Mouse (Mus musculus): ENCODE measurements at regions not wholly inside any gene's neighbourhood (a gene's known extent, or its start where the extent isn't known, plus 50 kb on each side); places are given as distances from the start of the nearest gene placed in this dataset.
"Not testable (repeated sequence)": the region's sequence is repeated elsewhere in the genome, so short reads cannot be mapped to it uniquely, and the experiment has no call there.

- peak; percentile 0 for DNase-seq (ENCODE audit: low spot score)
- intact Hi-C loops (cut with DNase I), result no loop called here
These were observed 116.9 kb upstream of the Vmn1r2 start for GRCm38 (mm10) chr4:3049972-3050846.

DNA sequence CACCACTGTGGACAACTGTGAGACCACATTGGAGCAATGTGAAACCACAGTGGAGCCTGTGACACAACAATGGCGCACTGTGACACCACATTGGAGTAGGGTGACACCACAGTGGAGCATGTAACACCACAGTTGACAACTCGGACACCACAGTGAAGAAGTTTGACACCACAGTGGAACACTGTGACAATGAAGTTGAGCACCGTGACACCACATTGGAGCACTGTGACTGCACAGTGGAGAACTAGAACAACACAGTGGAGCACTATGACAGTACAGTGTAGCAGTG lies 116.3 kb upstream of the Vmn1r2 start:
- intact Hi-C loops (cut with DNase I), result no loop called here
- DNase-seq (ENCODE audit: low spot score), result no peak

DNA sequence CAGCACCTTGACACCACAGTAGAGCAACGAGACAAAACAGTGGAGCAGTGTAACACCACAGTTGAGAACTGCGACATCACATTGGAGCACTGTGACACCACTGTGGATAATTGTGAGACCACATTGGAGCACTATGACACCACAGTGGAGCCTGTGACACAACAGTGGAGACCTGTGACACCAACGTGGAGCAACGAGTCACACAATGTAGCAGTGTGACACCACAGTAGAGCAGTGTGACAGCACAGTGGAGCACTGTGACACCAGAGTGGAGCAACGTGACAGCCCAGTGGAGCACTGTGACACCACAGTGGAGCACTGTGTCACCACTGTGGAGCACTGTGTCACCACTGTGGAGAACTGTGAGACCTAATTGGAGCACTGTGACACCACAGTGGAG lies 115.9 kb upstream of the Vmn1r2 start:
- DNase-seq (ENCODE audit: low spot score), result no peak
- intact Hi-C loops (cut with DNase I), result no loop called here

DNA sequence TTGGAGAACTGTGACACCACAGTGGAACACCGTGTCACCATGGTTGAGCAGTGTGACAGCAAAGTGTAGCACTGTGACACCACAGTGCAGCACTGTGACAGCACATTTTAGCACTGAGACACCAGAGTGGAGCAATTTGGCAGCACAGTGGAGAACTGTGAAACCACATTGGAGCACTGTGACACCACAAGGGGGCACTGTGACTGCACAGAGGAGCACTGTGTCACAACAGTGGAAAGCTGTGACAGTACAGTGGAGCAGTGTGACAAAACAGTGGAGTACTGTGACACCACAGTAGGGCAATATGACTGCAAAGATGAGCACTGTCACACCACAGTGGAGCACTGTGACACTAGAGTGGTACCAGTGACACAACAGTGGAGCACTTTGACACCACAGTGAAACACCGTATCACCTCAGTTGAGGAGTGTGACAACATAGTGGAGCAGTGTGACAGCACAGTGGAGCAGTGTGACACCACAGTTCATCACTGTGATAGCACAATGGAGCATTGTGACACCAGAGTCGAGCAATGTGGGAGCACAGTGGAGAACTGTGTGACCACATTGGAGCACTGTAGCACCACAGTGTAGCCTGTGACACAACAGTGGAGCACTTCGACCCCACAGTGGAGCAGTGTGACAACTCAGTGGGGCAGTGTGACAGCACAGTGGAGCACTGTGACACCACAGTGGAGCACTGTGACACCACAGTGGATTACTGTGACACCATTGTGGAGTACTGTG lies 114.6 kb upstream of the Vmn1r2 start:
- intact Hi-C loops (cut with DNase I), result no loop called here
- peak; percentile 0 for DNase-seq (ENCODE audit: low spot score)

- intact Hi-C loops (cut with DNase I), result no loop called here
- no peak for DNase-seq (ENCODE audit: low spot score)
These were observed 114.1 kb upstream of the Vmn1r2 start for GRCm38 (mm10) chr4:3053060-3053406.

DNA sequence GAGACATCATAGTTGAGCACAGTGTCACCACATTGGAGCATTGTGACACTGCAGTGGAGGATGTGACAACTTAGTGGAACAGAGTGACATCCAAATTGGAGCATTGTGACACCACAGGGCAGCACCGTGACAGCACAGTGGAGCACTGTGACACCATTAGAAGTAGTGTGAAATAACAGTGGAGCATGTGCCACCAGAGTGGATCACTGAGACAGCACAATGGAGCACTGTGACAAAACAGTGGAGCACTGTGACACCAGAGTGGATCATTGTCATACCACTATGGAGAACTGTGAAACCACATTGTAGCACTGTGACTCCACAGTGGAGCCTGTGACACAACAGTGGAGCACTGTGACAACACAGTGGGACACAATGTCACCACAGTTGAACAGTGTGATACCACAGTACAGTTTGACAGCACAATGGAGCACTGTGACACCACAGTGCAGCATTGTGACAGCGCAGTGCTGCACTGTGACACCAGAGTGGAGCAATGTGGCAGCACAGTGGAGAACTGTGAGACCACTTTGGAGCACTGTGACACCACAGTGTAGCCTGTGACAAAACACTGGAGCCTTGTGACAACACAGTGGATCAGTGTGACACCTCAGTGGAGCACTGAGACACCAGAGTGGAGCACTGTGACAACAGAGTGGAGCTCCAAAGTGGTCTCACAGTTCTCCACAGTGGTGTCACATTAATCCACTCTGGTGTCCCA lies 113.5 kb upstream of the Vmn1r2 start:
- no peak for DNase-seq (ENCODE audit: low spot score)
- intact Hi-C loops (cut with DNase I), result no loop called here

- DNase-seq (ENCODE audit: low spot score), result no peak
- intact Hi-C loops (cut with DNase I), result no loop called here
These were observed 112.2 kb upstream of the Vmn1r2 start for GRCm38 (mm10) chr4:3054886-3055285.

DNA sequence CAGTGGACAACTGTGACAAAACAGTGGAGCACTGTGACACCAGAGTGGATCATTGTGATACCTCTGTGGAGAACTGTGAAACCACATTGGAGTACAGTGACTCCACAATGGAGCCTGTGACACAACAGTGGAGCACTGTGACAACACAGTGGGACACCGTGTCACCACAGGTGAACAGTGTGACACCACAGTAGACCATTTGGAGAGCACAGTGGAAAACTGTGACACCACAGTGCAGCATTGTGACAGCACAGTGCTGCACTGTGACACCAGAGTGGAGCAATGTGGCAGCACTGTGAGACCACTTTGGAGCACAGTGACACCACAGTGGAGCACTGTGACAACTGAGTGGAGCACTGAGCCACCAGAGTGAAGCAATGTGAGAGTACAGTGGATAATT lies 111.7 kb upstream of the Vmn1r2 start:
- intact Hi-C loops (cut with DNase I), result no loop called here
- peak; percentile 0 for DNase-seq (ENCODE audit: low spot score)

GRCm38 (mm10) chr4:3059511-3060054 lies 107.5 kb upstream of the Vmn1r2 start:
- no peak for DNase-seq (ENCODE audit: low spot score)

GRCm38 (mm10) chr4:3062027-3062605 lies 105.0 kb upstream of the Vmn1r2 start:
- intact Hi-C loops (cut with DNase I), result no loop called here
- no peak for DNase-seq (ENCODE audit: low spot score)

More at GRCm38 (mm10) chr4:3059511-3060054, 107.5 kb upstream of the Vmn1r2 start:
- intact Hi-C loops (cut with DNase I), result no loop called here

DNA sequence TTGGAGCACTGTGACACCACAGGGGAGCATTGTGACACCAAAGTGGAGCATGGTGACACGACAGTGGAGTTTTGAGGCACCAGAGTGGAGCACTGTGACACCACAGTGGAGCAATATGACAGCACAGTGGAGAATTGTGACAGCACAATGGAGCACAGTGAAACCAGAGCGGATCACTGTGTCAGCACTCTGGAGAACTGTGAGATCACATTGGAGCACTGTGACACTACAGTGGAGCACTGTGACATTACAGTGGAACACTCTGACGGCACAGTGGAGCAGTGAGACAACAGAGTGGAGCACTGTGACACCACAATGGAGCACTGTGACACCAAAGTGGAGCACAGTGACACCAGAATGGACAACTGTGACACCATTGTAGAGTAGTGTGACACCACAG lies 103.2 kb upstream of the Vmn1r2 start:
- intact Hi-C loops (cut with DNase I), result no loop called here

DNA sequence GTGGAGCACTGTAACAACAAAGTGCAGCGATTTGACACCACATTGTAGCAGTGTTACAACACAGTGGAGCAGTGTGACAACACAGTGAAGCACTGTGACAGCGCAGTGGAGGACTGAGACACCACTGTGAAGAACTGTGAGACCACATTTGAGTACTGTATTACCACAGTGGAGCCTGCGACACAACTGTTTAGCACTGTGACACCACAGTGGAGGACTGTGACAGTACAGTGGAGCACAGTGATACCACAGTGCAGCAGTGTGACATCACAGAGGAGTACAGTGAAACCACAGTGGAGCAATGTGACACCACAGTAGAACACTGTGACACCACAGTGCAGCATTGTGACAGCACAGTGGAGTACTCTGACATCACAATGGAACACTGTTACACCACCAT lies 102.5 kb upstream of the Vmn1r2 start:
- intact Hi-C loops (cut with DNase I), result no loop called here
- DNase-seq (ENCODE audit: low spot score), result no peak

More for the DNA sequence above, 103.2 kb upstream of the Vmn1r2 start:
- no peak for DNase-seq (ENCODE audit: low spot score)

DNA sequence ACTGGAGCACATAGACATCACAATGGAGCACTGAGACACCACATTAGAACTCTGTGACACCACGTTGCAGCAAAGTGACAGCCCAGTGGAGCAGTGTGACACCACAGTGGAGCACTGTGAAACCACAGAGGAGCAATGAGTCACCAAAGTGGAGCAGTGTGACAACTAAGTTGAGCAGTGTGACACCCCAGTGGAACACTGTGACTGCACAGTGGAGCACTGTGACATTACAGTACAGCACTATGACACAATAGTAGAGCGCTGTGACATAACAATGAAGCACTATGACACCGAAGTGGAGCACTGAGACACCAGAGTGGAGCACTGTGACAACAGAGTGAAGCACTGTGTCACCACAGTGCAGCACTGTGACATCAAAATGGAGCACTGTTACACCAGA lies 101.8 kb upstream of the Vmn1r2 start:
- DNase-seq (ENCODE audit: low spot score), result not testable (repeated sequence)

GRCm38 (mm10) chr4:3066051-3066736 lies 100.9 kb upstream of the Vmn1r2 start:
- intact Hi-C loops (cut with DNase I), result no loop called here
- no peak for DNase-seq (ENCODE audit: low spot score)

More for the DNA sequence above, 101.8 kb upstream of the Vmn1r2 start:
- intact Hi-C loops (cut with DNase I), result not testable (repeated sequence)

DNA sequence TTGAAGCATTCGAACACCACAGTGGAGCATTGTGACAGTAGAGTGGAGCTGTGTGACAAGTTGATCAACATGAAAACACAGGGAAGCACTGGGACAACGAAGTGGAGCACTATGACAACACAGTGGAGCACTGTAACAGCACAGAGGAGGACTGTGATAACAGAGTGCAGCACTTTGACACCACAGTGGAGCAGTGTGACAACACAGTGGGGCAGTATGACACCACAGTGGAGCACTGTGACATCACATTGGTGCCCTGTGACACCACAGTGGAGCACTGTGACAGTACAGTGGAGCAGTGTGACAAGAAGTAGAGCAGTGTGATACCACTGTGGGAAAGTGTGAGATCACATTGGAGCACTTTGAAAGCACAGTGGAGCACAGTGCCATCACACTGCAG lies 99.9 kb upstream of the Vmn1r2 start:
- no peak for DNase-seq (ENCODE audit: low spot score)
- intact Hi-C loops (cut with DNase I), result no loop called here

GRCm38 (mm10) chr4:3067666-3068065 lies 99.5 kb upstream of the Vmn1r2 start:
- intact Hi-C loops (cut with DNase I), result no loop called here
- DNase-seq (ENCODE audit: low spot score), result peak; percentile 5

DNA sequence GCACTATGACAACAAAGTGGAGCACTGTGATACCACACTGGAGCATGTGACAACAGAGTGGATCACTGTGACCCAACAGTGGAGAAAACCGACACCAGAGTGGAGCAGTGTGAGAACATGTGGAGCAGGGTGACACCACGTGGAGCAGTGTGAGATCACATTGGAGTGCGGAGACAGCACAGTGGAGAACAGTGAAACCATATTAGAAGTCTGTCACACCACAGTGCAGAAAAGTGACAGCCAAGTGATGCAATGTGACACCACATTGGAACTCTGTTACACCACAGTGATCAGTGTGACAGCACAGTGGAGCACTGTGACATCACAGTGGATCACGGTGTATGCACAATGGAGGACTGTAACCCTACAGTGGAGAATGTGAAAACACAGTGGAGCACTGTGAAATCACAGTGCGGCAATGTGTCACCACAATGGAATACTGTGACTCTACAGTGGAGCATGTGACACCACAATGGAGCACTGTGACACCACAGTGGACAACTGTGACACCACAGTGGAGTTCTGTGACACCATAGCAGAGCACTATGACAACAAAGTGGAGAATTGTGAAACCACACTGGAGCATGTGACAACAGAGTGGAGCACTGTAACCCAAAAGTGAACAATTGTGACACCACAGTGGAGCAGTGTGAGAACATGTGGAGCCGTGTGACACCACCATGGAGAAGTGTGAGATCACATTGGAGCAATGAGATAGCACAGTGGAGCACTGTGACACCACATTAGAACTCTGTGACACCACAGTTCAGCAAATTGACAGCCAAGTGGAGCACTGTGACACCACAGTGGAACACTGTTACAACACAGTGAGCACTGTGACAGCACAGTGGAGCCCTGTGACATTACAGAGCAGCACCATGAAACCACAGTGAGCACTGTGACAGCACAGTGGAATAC lies 98.6 kb upstream of the Vmn1r2 start:
- intact Hi-C loops (cut with DNase I), result no loop called here
- no peak for DNase-seq (ENCODE audit: low spot score)

DNA sequence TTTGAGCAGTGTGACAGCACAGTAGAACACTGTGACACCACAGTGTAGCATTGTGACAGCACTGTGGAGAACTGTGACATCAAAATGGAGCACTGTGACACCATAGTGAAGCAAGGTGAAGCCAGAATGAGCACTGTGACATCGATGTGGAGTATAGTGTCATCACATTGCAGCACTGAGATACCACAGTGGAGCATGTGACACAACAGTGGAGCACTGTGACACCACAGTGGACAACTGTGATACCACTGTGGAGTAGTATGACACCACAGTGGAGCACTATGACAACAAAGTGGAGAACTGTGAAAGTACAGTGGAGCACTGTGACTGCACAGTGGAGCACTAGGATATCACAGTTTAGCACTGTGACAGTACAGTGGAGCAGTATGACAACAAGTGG lies 97.8 kb upstream of the Vmn1r2 start:
- DNase-seq (ENCODE audit: low spot score), result no peak
- intact Hi-C loops (cut with DNase I), result no loop called here

DNA sequence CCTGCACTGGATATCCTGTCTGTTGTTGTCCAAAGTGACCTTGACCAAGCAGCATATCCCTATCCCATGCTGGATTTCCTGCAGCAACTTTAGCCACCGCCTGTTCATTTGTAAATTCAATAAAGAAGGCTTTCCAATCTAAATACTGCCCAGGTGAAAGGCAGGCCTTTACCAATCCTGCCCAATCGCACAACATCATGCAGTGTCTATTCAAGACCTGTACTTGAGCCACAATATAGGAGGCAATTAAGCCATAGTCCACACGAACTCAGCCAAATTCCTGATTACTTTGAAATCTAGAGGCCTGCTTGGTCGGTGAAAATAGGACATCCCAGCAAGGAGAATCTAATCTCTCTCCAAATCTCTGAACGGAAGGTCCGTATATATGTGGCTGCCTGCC lies 95.8 kb upstream of the Vmn1r2 start:
- intact Hi-C loops (cut with DNase I); DNase-seq (ENCODE audit: low spot score): not testable (repeated sequence)

Measured in heart, postnatal 25 days (tissue).